Mouse (Mus musculus): ENCODE results near the gene Kri1.

Gene Kri1

GRCm38 (mm10) chr9:21314367-21315140, 26.8 kb upstream of the Kri1 start:
- DNase-seq: no peak

- DNase-seq: peak; percentile 89
Observed at GRCm38 (mm10) chr9:21313394-21313793, 25.6 kb upstream of the Kri1 start.

- no peak for DNase-seq
Observed at GRCm38 (mm10) chr9:21312134-21312533, 24.4 kb upstream of the Kri1 start, which contains the start of gene Ap1m2. Ap1m2 (minus strand) TSS chr9:21312337.

- DNase-seq: no peak
Observed at GRCm38 (mm10) chr9:21311695-21312094, 23.9 kb upstream of the Kri1 start.

GRCm38 (mm10) chr9:21309150-21309741, 21.5 kb upstream of the Kri1 start:
- DNase-seq: peak; percentile 62

- DNase-seq: no peak
Observed at GRCm38 (mm10) chr9:21305065-21305464, 17.3 kb upstream of the Kri1 start.

GRCm38 (mm10) chr9:21299014-21299413, 11.2 kb upstream of the Kri1 start:
- DNase-seq: no peak

- no peak for DNase-seq
Observed at GRCm38 (mm10) chr9:21292271-21292670, 4.5 kb upstream of the Kri1 start.

- peak; percentile 19 for DNase-seq
Observed at GRCm38 (mm10) chr9:21291868-21292267, 4.1 kb upstream of the Kri1 start.

- peak; percentile 100 for DNase-seq
Observed at GRCm38 (mm10) chr9:21291022-21291787, 3.4 kb upstream of the Kri1 start, which contains the start of gene Cdkn2d. Cdkn2d (minus strand) TSS chr9:21291407.

GRCm38 (mm10) chr9:21290589-21290988, 2.8 kb upstream of the Kri1 start:
- no peak for DNase-seq

GRCm38 (mm10) chr9:21289337-21289671, 1.5 kb upstream of the Kri1 start:
- DNase-seq: no peak

- peak; percentile 34 for DNase-seq
Observed at GRCm38 (mm10) chr9:21288404-21289336, 901 bp upstream of the Kri1 start.

GRCm38 (mm10) chr9:21286753-21287152, 1.0 kb downstream of the Kri1 start:
- no peak for DNase-seq

GRCm38 (mm10) chr9:21283994-21284393, 3.8 kb downstream of the Kri1 start:
- DNase-seq: peak; percentile 17

- peak; percentile 24 for DNase-seq
Observed at GRCm38 (mm10) chr9:21283591-21283990, 4.2 kb downstream of the Kri1 start.

GRCm38 (mm10) chr9:21277776-21278175, 10.0 kb downstream of the Kri1 start:
- no peak for DNase-seq

GRCm38 (mm10) chr9:21276307-21276706, 11.5 kb downstream of the Kri1 start:
- DNase-seq: no peak

GRCm38 (mm10) chr9:21275727-21276126, 12.0 kb downstream of the Kri1 start:
- no peak for DNase-seq

GRCm38 (mm10) chr9:21275013-21275710, 12.6 kb downstream of the Kri1 start:
- no peak for DNase-seq

GRCm38 (mm10) chr9:21274336-21274735, 13.4 kb downstream of the Kri1 start:
- no peak for DNase-seq

Measured in retina, postnatal 1 day (tissue).